Mouse (Mus musculus) left cerebral cortex, adult 18-20 months (tissue): Measurements from ENCODE around the gene Ribc1. TPM values are rescaled to one million over a fixed set of nuclear protein-coding genes. Genes with fewer than 3 reads are reported as not detected.

Experiments used
- DNase-seq, 2 experiments: peaks; one replicate each; pipeline ENCODE4 v3.0.0; 2021 to 2022; ENCODE audit warnings: low spot score in 2 of 2, mixed read lengths in 1 of 2
- long read RNA-seq, 2 experiments: library from polyadenylated mRNA; stranded (forward); transcript quantifications; one replicate each; pipeline ENCODE4 v2.0.0; 2021
- total RNA-seq, 2 experiments: library from RNA; stranded (reverse); gene quantifications; 2 replicates each; pipeline ENCODE4 v1.2.3; 2021

Gene Ribc1
- under 1 TPM in 1 of 2 experiments, not detected in 1; 0.21 TPM for total RNA-seq
- long read RNA-seq, experiment 1: 0 reads
- long read RNA-seq, experiment 2, partial matches to known transcripts: 0 of 1 reads
- long read RNA-seq, experiment 2, other reads (novel, unspliced or antisense): 0 of 1 reads

- DNase-seq: peak; percentile 81 to 89
Measured at GRCm38 (mm10) chrX:152016151-152017145, at the start of gene Ribc1, which contains the start of gene Smc1a. Ribc1 (minus strand) TSS chrX:152016295. Smc1a (plus strand) TSS chrX:152016428.

- no peak for DNase-seq
Measured at GRCm38 (mm10) chrX:152065674-152066073, 49.6 kb upstream of the Ribc1 start.

- no peak for DNase-seq
Measured at GRCm38 (mm10) chrX:152054094-152054493, 38.0 kb upstream of the Ribc1 start.

DNA sequence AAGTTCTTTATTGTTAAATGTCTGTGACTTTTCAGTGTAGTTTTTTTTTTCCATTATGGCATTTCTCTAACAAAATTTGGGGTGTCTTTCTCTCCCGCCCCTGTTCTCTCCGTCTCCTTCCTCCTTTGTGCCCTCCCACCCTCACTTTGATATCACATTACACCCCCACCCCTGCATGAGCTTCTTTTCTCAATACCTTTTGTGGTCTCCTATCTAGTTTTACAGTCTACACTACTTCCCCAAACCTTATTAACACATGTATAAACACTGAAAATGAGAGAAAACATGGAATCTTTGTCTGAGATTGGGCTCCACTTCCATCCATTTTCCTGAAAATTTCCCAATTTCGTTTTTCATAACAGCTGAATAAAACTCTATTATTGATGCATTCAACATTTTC is 36.5 kb upstream of the Ribc1 start:
- DNase-seq: no peak

- no peak for DNase-seq
Measured at GRCm38 (mm10) chrX:152047230-152047629, 31.1 kb upstream of the Ribc1 start.

GRCm38 (mm10) chrX:152039865-152040264 is 23.8 kb upstream of the Ribc1 start:
- DNase-seq: no peak

GRCm38 (mm10) chrX:152019294-152019693 is 3.2 kb upstream of the Ribc1 start:
- DNase-seq: no peak

DNA sequence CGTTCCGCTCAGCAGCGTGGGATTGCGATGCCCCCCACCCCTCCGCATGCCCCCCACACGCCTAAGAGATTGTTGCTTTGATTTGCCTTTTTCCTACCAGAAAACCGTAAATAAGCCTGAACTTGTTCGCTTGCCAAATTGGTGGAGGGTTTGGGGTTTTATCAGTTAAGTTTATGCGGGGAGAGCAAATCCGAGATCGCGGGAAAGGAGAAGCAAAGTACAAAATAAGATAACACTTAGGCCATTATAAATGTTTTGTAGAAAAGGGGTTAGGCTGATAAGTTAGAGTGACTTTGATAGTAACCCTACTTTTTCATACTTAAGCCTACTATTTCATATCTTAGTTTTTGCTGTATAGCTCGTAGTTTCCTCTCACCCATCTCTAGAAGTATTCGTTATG is 1.1 kb upstream of the Ribc1 start:
- no peak for DNase-seq

DNA sequence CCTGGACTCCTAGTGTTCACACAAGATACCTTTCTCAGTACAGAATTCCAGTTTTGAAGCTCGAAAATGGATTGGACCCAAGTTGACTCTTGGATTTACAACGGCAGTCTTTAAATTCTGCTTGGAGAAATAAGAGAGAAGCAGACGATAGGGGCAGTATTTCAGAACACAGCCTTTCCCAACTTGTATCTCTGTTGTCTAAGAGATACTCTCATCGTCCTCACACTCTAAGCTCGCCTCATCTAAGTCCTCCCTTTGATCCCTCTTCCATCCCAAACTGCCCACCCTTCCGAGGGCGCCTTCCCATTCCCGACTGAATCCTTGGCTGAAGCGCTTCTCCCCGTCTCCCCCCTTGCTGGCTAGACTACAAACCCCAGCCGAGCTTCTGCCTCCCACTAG is 344 bp downstream of the Ribc1 start:
- peak in 1 of 2 experiments; percentile 1 for DNase-seq

DNA sequence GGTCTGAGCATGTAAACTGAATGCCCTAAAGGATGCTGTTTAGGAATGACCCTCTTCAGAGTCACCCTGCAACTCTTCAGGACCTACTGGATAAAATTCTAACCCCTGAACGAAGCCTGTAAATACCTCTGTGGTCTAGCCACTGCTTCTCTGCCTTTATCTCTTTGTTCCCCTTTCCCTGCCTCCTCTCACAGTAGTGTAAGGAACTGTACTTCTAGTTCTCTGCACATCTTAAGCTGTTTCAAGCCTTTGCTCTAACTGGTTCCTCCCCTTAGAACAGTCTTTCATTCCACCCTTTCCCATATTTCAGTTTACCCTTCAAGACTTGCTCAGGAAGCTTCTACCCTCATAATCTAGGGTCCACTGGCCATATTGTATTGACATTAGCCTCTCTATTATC is 8.2 kb downstream of the Ribc1 start:
- DNase-seq: no peak

GRCm38 (mm10) chrX:152002865-152003264 is 13.2 kb downstream of the Ribc1 start:
- no peak for DNase-seq

DNA sequence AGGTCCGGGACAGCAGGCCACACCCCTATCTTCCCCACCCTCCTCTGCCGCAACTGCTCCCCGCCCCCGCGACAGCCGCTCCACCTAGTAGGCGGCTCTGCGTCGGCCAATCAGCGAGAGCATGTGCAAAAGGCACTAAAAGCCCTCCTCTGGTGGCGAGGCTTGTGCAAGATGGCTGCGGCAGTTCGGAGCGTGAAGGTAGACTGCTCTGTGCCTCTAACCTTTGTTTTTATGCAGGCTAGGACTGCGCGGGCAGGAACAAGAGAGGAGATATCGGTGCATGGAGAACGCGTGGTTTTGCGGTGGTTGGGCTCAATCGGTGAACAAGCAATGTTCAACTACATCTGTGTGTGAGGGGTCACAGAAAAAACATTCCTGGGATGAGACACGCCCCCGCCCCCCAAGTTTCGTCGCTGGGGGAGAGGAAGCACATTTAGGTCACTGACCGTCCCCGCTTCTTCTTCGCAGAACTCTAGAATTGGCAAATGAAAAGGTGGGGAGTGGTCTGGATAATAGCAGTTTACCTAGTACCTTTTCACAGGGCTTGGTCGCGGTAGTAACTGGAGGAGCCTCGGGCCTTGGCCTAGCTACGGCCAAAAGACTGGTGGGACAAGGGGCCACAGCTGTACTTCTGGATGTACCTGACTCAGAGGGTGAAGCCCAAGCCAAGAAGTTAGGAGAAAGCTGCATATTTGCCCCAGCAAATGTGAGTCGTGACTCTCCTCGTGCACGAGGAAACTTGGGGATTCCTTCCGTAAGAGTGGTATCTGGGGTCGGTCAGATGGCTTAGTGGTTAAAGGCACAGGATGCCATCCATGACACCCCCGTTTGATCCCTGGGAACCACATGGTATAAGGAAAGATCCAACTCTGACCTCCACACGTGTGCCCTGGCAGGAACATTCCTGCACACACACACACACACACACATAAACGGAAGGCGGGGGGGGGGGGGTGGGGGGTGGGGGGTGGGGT is 14.1 kb downstream of the Ribc1 start, which contains the start of gene Hsd17b10:
Gene Hsd17b10 (plus strand): TSS at position 109 of the 974 bp plus-strand sequence.
- peak; percentile 80 to 85 for DNase-seq

DNA sequence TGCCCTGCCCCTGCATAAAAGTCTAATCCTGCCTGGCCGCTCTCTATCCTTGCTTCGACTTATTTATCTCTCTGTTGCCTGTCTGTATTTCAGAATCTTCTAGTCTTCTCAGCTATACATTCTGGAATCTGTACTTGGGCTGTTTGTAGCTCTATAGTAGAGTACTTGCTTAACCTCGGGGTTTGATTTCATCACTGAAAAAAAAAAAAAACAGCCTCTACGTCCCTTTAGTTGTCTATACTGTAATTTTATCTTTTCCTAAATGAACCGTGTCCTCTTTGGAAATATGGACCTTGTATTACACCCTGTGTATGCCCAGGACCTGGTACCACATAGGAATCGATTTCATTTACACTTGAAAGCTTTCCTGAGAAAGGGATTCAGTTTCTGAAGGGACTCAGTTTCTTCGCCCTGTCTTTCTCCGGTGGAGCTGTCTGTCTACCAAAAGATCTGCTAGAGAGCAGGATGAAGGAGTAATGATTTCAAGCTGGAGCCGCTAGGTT is 14.9 kb downstream of the Ribc1 start:
- DNase-seq: no peak

DNA sequence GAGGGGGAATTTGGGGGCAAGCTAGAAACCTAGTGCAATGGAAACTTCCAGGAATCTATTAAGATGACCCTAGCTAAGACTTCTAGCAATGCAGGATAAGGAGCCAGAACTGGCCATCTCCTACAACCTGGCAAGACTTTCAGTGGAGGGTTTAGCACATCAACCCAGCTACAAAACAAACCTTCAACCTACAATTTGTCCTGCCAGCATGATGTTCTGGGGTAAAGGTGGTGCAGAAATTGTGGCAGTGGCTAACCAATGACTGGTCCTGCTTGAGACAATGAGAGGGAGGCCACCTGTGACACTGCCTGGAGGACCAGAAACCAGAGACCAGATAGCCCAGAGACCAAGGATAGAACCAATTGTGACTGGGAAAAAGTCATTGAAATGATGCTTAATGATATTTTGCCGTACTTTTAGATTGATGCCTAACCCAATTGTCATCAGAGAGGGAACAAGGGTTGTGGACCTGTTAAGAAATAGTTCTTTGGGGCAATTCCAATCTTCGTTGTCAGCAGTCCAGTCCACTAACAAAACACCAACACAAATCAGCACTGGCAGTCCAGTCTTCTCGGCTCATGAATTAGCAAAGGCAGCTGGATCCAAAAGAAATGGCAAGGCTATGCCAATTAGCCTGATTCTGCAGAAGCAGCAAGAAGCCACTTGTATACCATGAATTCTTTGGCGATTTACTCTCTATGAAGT is 16.9 kb downstream of the Ribc1 start:
- DNase-seq: no peak

Other genes starting within 250 kb of the Ribc1 start
- gene Huwe1, start 215.5 kb downstream of the Ribc1 start, total RNA-seq: 100 to 1,000 TPM; 255 to 264 TPM
- gene Hsd17b10, start 14.4 kb downstream of the Ribc1 start, total RNA-seq: 10 to 100 TPM; 41.2 to 49.0 TPM
- gene Smc1a, start 133 bp upstream of the Ribc1 start, total RNA-seq: 10 to 100 TPM; 52.1 to 54.7 TPM
- gene Iqsec2, start 128.0 kb upstream of the Ribc1 start, total RNA-seq: 100 to 1,000 TPM; 141 to 142 TPM
- 10 to 100 TPM; 47.1 to 65.7 TPM for gene Kdm5c, start 216.7 kb upstream of the Ribc1 start, total RNA-seq